Mouse (Mus musculus): ENCODE measurements at regions not wholly inside any gene's neighbourhood (a gene's known extent, or its start where the extent isn't known, plus 50 kb on each side); places are given as distances from the start of the nearest gene placed in this dataset.

GRCm38 (mm10) chr14:72862806-72863526 is 153.2 kb upstream of the Fndc3a start:
- no peak overlapping the region for H3K4me3 ChIP-seq (ENCODE audit: control insufficient read depth in 1 of 2, insufficient read depth in 1 of 2, low read depth in 2 of 2, low read length in 2 of 2)
- no peaks in the 10 kb centered on the region; a peak in 1 of 4 replicates for H3K27me3 ChIP-seq (ENCODE audit: control insufficient read depth in 1 of 2, insufficient read depth in 2 of 2, low read length in 2 of 2)
- H3K79me2 ChIP-seq (ENCODE audit: control insufficient read depth, insufficient read depth, low read length, poor library complexity): no peaks in the 10 kb centered on the region
- no peak overlapping the region for H3K27ac ChIP-seq (ENCODE audit: control insufficient read depth, low read depth, low read length)
- no peak for DNase-seq (ENCODE audit: low read depth, low spot score)
- no peak overlapping the region for H3K9ac ChIP-seq (ENCODE audit: control insufficient read depth, low read depth, low read length, poor library complexity, severe bottlenecking)
- H3K9me3 ChIP-seq (replicated peaks; ENCODE audit: insufficient read depth, low read length): no peaks in the 10 kb centered on the region
- TF ChIP-seq MYB (IDR thresholded peaks at IDR 0.05; ENCODE audit: low read depth, low read length): no peak
- TF ChIP-seq MAZ (IDR thresholded peaks at IDR 0.05; ENCODE audit: low read depth, low read length): no peak
- no peak for TF ChIP-seq USF1 (IDR thresholded peaks at IDR 0.05; ENCODE audit: low read depth, low read length)
- TF ChIP-seq ETS1 (IDR thresholded peaks at IDR 0.05; ENCODE audit: low read depth, low read length): no peak
- no peak for TF ChIP-seq NELFE (IDR thresholded peaks at IDR 0.05; ENCODE audit: low read depth, low read length)
- TF ChIP-seq MEF2A (IDR thresholded peaks at IDR 0.05; ENCODE audit: extremely low read depth, insufficient replicate concordance, low read depth, low read length, poor library complexity, severe bottlenecking): no peak
- TF ChIP-seq TCF12 (IDR thresholded peaks at IDR 0.05; ENCODE audit: low read depth, low read length): no peak
- TF ChIP-seq GABPA (IDR thresholded peaks at IDR 0.05; ENCODE audit: low read depth, low read length): no peak
- no peak for TF ChIP-seq ZC3H11A (IDR thresholded peaks at IDR 0.05; ENCODE audit: low read depth, low read length)
- TF ChIP-seq RAD21 (IDR thresholded peaks at IDR 0.05; ENCODE audit: low read depth, low read length): no peak
- TF ChIP-seq MAX (IDR thresholded peaks at IDR 0.05; ENCODE audit: low read length): no peak
- no peak for TF ChIP-seq UBTF (IDR thresholded peaks at IDR 0.05; ENCODE audit: borderline replicate concordance, insufficient read depth, low read depth, low read length)
- H3K36me3 ChIP-seq (ENCODE audit: control insufficient read depth in 1 of 2, insufficient read depth in 2 of 2, low read length in 2 of 2): no peaks in the 10 kb centered on the region
- H3K4me1 ChIP-seq (ENCODE audit: control insufficient read depth in 1 of 2, insufficient read depth in 2 of 2, low read length in 2 of 2): no peaks in the 10 kb centered on the region

GRCm38 (mm10) chr14:72854226-72854625 is 144.4 kb upstream of the Fndc3a start:
- H3K9ac ChIP-seq (ENCODE audit: control insufficient read depth, low read depth, low read length, poor library complexity, severe bottlenecking): no peak overlapping the region
- no peaks in the 10 kb centered on the region for H3K79me2 ChIP-seq (ENCODE audit: control insufficient read depth, insufficient read depth, low read length, poor library complexity)
- H3K9me3 ChIP-seq (replicated peaks; ENCODE audit: insufficient read depth, low read length): no peaks in the 10 kb centered on the region
- no peak overlapping the region for H3K27ac ChIP-seq (ENCODE audit: control insufficient read depth, low read depth, low read length)
- no peak overlapping the region for H3K4me3 ChIP-seq (ENCODE audit: control insufficient read depth in 1 of 2, insufficient read depth in 1 of 2, low read depth in 2 of 2, low read length in 2 of 2)
- TF ChIP-seq MAX (IDR thresholded peaks at IDR 0.05; ENCODE audit: low read length) (no peak), USF2 (IDR thresholded peaks at IDR 0.05; ENCODE audit: borderline replicate concordance in 1 of 2, insufficient read depth in 1 of 2, low read depth in 1 of 2, low read length in 2 of 2) (no peak), CHD2 (IDR thresholded peaks at IDR 0.05; ENCODE audit: low read length) (no peak), JUND (IDR thresholded peaks at IDR 0.05; ENCODE audit: low read depth, low read length) (no peak), ETS1 (IDR thresholded peaks at IDR 0.05; ENCODE audit: low read depth, low read length) (no peak), E2F4 (IDR thresholded peaks at IDR 0.05; ENCODE audit: borderline replicate concordance, low read depth, low read length) (no peak), TAL1 (IDR thresholded peaks at IDR 0.05; ENCODE audit: low read length) (no peak), MEF2A (IDR thresholded peaks at IDR 0.05; ENCODE audit: extremely low read depth, insufficient replicate concordance, low read depth, low read length, poor library complexity, severe bottlenecking) (no peak), TBP (IDR thresholded peaks at IDR 0.05; ENCODE audit: low read depth, low read length) (no peak), BHLHE40 (IDR thresholded peaks at IDR 0.05; ENCODE audit: borderline replicate concordance, low read depth, low read length) (no peak), ZNF384 (IDR thresholded peaks at IDR 0.05; ENCODE audit: low read depth, low read length) (no peak)
- DNase-seq (ENCODE audit: low read depth, low spot score): no peak
- H3K36me3 ChIP-seq (ENCODE audit: control insufficient read depth in 1 of 2, insufficient read depth in 2 of 2, low read length in 2 of 2): no peaks in the 10 kb centered on the region
- no peaks in the 10 kb centered on the region; a peak in 1 of 4 replicates for H3K27me3 ChIP-seq (ENCODE audit: control insufficient read depth in 1 of 2, insufficient read depth in 2 of 2, low read length in 2 of 2)
- no peaks in the 10 kb centered on the region for H3K4me1 ChIP-seq (ENCODE audit: control insufficient read depth in 1 of 2, insufficient read depth in 2 of 2, low read length in 2 of 2)

All from MEL (cell line).